Mouse (Mus musculus) kidney, embryonic 16.5 days (tissue): ENCODE data around the gene Dock11. TPM values are rescaled to one million over a fixed set of nuclear protein-coding genes. Genes with fewer than 3 reads are reported as not detected.

Source experiments
- ATAC-seq: fragments of 200-750 bp; cut with Nextera tagmentation; 2 replicates; pipeline ENCODE4 v1.8.0; 2017; ENCODE audit warnings: moderate TSS enrichment; ENCODE audit not compliant: low FRiP score, low TSS enrichment
- H3K27ac ChIP-seq: fragments of 300-500 bp; sonication (generic); 2 replicates; pipeline ENCODE4 v1.5.1; 2014; ENCODE audit warnings: low read length
- H3K27me3 ChIP-seq: fragments of 300-500 bp; sonication (generic); 2 replicates; pipeline ENCODE4 v1.6.1; 2014; ENCODE audit warnings: low read length, control low read depth, mixed read lengths; ENCODE audit not compliant: insufficient read depth
- H3K36me3 ChIP-seq: fragments of 300-500 bp; sonication (generic); 2 replicates; pipeline ENCODE4 v1.6.1; 2014; ENCODE audit warnings: low read length, control low read depth, mixed read lengths; ENCODE audit not compliant: insufficient read depth
- H3K4me1 ChIP-seq: fragments of 300-500 bp; sonication (generic); 2 replicates; pipeline ENCODE4 v1.6.1; 2014; ENCODE audit warnings: low read length, control low read depth, mixed read lengths; ENCODE audit not compliant: insufficient read depth
- H3K4me2 ChIP-seq: fragments of 300-500 bp; sonication (generic); replicated peaks from 2 replicates; pipeline ENCODE4 v1.6.1; 2014; ENCODE audit warnings: low read depth, low read length
- H3K4me3 ChIP-seq: fragments of 300-500 bp; sonication (generic); 2 replicates; pipeline ENCODE4 v1.5.1; 2014; ENCODE audit warnings: mild to moderate bottlenecking, low read length
- H3K9ac ChIP-seq: fragments of 300-500 bp; sonication (generic); replicated peaks from 2 replicates; pipeline ENCODE4 v1.6.1; 2014; ENCODE audit warnings: low read length
- H3K9me3 ChIP-seq: fragments of 300-500 bp; sonication (generic); 2 replicates; pipeline ENCODE4 v1.6.1; 2016; ENCODE audit warnings: low read length, control low read depth
- WGBS: fragments of 180-500 bp; shearing (Covaris S2); extraction: QIAGEN DNeasy Blood & Tissue Kit; methylation state at CpG from one replicate; pipeline ENCODE4 v1.1.7; 2014; 5-methylcytosine and 5-hydroxymethylcytosine counted together
- polyA plus RNA-seq: library from polyadenylated mRNA; unstranded; fragments of >200 nt; fragmentation: Nextera tagmentation; extraction: Ambion mirVana; gene quantifications from 2 replicates; pipeline ENCODE4 v1.2.1, GENCODE M21; 2015

The Dock11 gene
- polyA plus RNA-seq, 1 experiment from 2014 or later = 10.9 TPM

- no peak for ATAC-seq
- H3K36me3 ChIP-seq = no peaks in the 10 kb centered on the region
- no peak overlapping the region for H3K4me2 ChIP-seq
- H3K27me3 ChIP-seq = no peaks in the 10 kb centered on the region
- H3K4me1 ChIP-seq = no peaks in the 10 kb centered on the region
- H3K4me3 ChIP-seq = no peak overlapping the region
- H3K9ac ChIP-seq = no peak overlapping the region
- WGBS = 72% methylated on average over 4 of the region's 4 CpGs
- no peak overlapping the region for H3K27ac ChIP-seq
- no peaks in the 10 kb centered on the region for H3K9me3 ChIP-seq
Measured at GRCm38 (mm10) chrX:35906696-35907330, 18.2 kb downstream of the Dock11 start.

- Histone ChIP-seq H3K9ac (no peak overlapping the region), H3K27ac (no peak overlapping the region), H3K9me3 (no peaks in the 10 kb centered on the region), H3K4me3 (no peak overlapping the region), H3K4me2 (no peak overlapping the region), H3K36me3 (no peaks in the 10 kb centered on the region), H3K4me1 (no peaks in the 10 kb centered on the region), H3K27me3 (no peaks in the 10 kb centered on the region)
- WGBS = 81% methylated on average over 2 of the region's 2 CpGs
- ATAC-seq = no peak
Measured at GRCm38 (mm10) chrX:35919558-35919957, 30.9 kb downstream of the Dock11 start.

- WGBS = 81% methylated on average over 3 of the region's 3 CpGs
- Histone ChIP-seq H3K4me1 (no peaks in the 10 kb centered on the region), H3K4me2 (no peak overlapping the region), H3K9ac (no peak overlapping the region), H3K4me3 (no peak overlapping the region), H3K36me3 (no peaks in the 10 kb centered on the region), H3K27ac (no peak overlapping the region), H3K27me3 (no peaks in the 10 kb centered on the region), H3K9me3 (no peaks in the 10 kb centered on the region)
- ATAC-seq = no peak
Measured at GRCm38 (mm10) chrX:35920096-35920607, 31.5 kb downstream of the Dock11 start.

GRCm38 (mm10) chrX:35921922-35922321 is 33.3 kb downstream of the Dock11 start:
- ATAC-seq = no peak
- Histone ChIP-seq H3K9me3 (no peaks in the 10 kb centered on the region), H3K4me1 (no peaks in the 10 kb centered on the region), H3K4me2 (no peak overlapping the region), H3K4me3 (no peak overlapping the region), H3K27me3 (no peaks in the 10 kb centered on the region), H3K27ac (no peak overlapping the region), H3K36me3 (no peaks in the 10 kb centered on the region), H3K9ac (no peak overlapping the region)
- WGBS = 87% methylated on average over 3 of the region's 3 CpGs

GRCm38 (mm10) chrX:35924705-35925264 is 36.2 kb downstream of the Dock11 start:
- H3K36me3 ChIP-seq = no peaks in the 10 kb centered on the region
- no peak for ATAC-seq
- no peak overlapping the region for H3K4me2 ChIP-seq
- H3K27ac ChIP-seq = no peak overlapping the region
- H3K4me3 ChIP-seq = no peak overlapping the region
- H3K9ac ChIP-seq = no peak overlapping the region
- no peaks in the 10 kb centered on the region for H3K9me3 ChIP-seq
- 67% methylated on average over 1 of the region's 1 CpGs for WGBS
- H3K27me3 ChIP-seq = no peaks in the 10 kb centered on the region
- H3K4me1 ChIP-seq = no peaks in the 10 kb centered on the region

GRCm38 (mm10) chrX:35930094-35930933 is 41.7 kb downstream of the Dock11 start:
- H3K4me1 ChIP-seq = 0 out of 2 replicates have a peak, but pooled peaks cover 2% of the 10 kb centered on the region
- no peak for ATAC-seq
- no peak overlapping the region for H3K4me3 ChIP-seq
- H3K4me2 ChIP-seq = no peak overlapping the region
- no peaks in the 10 kb centered on the region for H3K9me3 ChIP-seq
- no peak overlapping the region for H3K9ac ChIP-seq
- H3K36me3 ChIP-seq = no peaks in the 10 kb centered on the region
- 76% methylated on average over 9 of the region's 9 CpGs for WGBS
- no peak overlapping the region for H3K27ac ChIP-seq
- no peaks in the 10 kb centered on the region for H3K27me3 ChIP-seq

- WGBS = 53% methylated on average over 3 of the region's 3 CpGs
- Histone ChIP-seq H3K4me3 (no peak overlapping the region), H3K36me3 (no peaks in the 10 kb centered on the region), H3K9ac (no peak overlapping the region), H3K9me3 (no peaks in the 10 kb centered on the region), H3K4me1 (0 out of 2 replicates have a peak, but pooled peaks cover 2% of the 10 kb centered on the region), H3K27ac (no peak overlapping the region), H3K27me3 (no peaks in the 10 kb centered on the region), H3K4me2 (no peak overlapping the region)
- ATAC-seq = no peak
Measured at GRCm38 (mm10) chrX:35930934-35931406, 42.3 kb downstream of the Dock11 start.

- no peak for ATAC-seq
- H3K9ac ChIP-seq = no peak overlapping the region
- no peak overlapping the region for H3K4me2 ChIP-seq
- H3K4me3 ChIP-seq = no peak overlapping the region
- 0 out of 2 replicates have a peak, but pooled peaks cover 2% of the 10 kb centered on the region for H3K4me1 ChIP-seq
- H3K27me3 ChIP-seq = no peaks in the 10 kb centered on the region
- no peak overlapping the region for H3K27ac ChIP-seq
- no peaks in the 10 kb centered on the region for H3K36me3 ChIP-seq
- H3K9me3 ChIP-seq = no peaks in the 10 kb centered on the region
- 72% methylated on average over 1 of the region's 1 CpGs for WGBS
Measured at GRCm38 (mm10) chrX:35931945-35932344, 43.3 kb downstream of the Dock11 start.

GRCm38 (mm10) chrX:35932952-35933351 is 44.3 kb downstream of the Dock11 start:
- no peaks in the 10 kb centered on the region for H3K27me3 ChIP-seq
- H3K4me3 ChIP-seq = no peak overlapping the region
- 0 out of 2 replicates have a peak, but pooled peaks cover 2% of the 10 kb centered on the region for H3K4me1 ChIP-seq
- H3K27ac ChIP-seq = no peak overlapping the region
- no peak overlapping the region for H3K4me2 ChIP-seq
- no peak for ATAC-seq
- H3K36me3 ChIP-seq = no peaks in the 10 kb centered on the region
- H3K9ac ChIP-seq = no peak overlapping the region
- H3K9me3 ChIP-seq = no peaks in the 10 kb centered on the region
